Mouse (Mus musculus) cerebellum, adult 11-12 months (tissue): ENCODE data around the gene D10Wsu102e.
"Not testable (repeated sequence)": the region's sequence is repeated elsewhere in the genome, so short reads cannot be mapped to it uniquely, and the experiment has no call there.

Source experiments
- DNase-seq: peaks from one replicate; pipeline ENCODE4 v3.0.0; 2022

Gene D10Wsu102e

DNA sequence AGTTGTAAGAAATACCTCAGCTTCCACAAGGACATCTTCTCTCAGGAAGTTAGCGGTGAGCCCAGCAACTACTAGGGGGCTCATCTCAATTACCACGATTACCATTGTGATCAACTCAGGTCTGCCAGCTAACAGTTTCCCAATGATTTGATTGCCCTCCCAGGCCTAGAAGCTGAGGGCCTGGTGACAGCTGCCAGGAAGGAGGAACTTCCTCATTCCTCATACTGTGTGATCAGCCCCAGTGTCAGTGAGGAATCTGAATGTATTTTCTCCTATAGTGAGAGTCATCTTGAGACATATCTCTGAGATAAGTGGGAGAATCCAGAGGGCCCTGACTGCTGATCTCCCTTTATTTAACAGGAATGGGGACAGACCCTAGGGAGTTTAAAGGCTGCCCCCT, 37.3 kb downstream of the D10Wsu102e start:
- no peak for DNase-seq

DNA sequence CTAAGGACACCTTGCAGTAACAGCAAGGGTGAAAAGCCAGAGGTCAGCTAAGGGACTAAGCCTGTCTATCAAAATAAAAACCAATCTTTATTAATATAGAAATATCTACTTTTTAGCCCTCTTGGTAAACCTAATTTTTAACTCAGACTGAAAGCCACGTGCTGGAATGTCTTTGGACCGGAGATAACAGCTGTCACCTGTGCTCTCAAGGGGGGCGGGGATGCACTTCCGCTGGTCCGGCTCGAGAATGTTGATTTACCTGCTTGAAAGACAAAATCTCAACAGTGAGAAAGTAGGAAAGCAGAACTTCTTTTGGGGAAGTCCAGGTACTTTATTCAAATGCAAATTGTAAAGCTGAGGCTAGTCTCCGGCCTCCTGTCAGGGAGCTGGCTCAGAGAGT, 40.9 kb downstream of the D10Wsu102e start:
- not testable (repeated sequence) for DNase-seq

DNA sequence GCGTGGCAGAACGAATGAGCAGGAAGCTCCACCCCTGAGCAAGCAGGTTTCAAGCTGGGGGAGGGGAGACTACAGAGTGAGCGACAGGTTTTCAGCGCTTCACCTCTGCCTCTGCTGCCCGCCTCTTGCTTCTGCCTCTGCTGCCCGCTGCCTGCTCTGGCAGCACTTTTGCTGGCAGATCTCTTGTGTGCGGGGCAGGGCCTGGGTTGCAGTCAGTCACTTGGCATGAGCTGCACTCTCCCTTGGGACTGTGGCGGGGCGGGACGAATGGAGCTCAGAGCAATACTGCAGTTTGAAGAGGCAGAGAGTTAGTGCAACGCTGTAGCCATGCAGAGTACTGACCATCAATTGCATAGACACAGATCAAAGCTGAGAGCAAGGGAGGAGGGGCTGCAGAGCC, 45.0 kb downstream of the D10Wsu102e start:
- DNase-seq = no peak

DNA sequence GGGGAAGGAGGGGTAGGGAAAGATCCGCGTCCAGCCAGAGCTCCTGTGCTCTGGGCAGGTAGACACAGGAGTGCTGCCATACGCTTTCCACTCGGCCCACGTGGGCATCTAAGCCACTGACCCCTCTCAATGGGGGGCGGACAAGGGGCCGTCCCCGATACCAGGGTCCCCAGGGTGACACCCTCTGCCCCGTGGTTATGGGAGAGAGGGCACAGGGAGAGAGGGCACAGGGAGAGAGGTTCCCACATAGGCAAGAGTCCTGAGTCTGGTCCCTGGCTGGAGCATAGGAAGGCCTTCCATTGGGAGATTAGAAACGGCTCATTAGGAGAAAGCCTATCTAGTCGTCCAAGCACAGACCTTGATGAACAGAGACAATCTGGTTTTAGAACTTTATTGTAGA, 45.7 kb downstream of the D10Wsu102e start:
- DNase-seq = no peak

DNA sequence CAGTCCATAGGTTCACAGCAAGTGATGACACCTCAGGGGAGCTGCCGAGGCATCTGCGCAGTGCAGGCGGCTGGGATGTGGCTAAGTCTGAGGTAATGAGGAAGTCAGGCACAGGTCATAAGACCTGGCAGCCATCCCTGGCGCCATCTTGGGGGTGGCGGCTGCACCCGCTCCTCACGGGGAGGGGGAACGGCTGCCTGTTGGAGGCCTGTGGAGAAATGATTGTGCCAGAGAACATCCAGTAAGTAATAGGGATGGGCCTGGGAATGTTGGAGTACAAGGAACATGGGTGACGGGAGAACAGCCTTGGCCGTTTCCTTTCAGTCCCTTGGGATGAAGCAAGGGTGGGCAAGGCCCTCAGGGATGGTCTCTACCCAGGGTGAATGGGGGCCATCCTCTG, 47.1 kb downstream of the D10Wsu102e start:
- DNase-seq = no peak

DNA sequence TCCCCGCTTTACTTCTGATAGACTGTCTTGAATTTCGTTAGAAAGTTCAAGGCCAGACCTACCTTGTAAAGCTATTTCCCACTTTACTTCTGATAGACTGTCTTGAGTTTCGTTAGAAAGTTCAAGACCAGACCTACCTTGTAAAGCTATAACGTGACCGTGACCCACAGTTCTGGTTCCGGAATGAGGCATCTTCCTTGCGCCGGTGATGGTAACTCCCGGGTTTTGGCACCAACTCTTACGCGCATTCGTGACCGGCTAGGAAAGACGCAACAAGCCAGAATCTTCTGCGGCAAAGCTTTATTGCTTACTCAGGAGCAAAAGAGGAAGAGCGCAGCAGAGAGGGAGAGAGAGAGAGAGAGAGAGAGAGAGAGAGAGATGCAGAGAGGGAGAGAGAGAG, 58.4 kb downstream of the D10Wsu102e start:
- DNase-seq = not testable (repeated sequence)

DNA sequence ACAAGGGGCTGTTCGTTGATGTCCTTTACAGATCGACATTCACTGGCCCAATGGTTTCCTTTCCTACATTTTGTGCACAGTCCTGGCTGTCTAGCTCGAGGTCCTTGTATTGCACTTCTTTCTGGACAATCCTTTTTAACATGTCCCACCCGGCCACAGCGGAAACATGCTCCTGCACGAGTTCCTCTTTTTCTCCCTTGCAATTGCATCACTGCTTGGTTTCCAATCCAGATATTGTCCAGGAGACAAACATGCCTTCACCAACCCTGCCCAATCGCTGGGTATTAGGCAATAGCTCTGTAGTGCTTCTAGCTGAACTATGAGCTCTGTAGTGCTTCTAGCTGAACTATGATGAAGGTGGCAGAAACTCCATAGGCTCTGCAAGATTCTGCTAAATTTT, 88.6 kb downstream of the D10Wsu102e start:
- no peak for DNase-seq

DNA sequence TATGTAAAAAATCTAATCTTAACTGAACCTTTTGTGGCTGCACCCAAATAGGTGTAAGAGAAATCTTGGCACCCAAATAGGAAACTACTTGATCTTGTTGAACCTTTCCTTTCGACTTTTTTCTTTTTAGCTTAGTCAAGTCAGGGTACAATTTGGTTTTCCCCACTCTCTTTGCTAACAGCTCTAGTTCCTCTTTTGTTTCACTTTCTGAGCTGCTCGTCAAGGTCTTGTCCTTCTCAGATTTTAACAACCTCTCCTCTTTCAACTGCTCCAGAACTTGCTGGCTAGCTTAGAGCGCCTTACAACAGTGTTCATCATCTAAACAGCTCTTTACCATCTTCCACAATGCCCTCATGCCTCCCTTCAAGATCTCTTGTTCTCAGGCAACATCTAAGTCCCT, 97.5 kb downstream of the D10Wsu102e start:
- no peak for DNase-seq

DNA sequence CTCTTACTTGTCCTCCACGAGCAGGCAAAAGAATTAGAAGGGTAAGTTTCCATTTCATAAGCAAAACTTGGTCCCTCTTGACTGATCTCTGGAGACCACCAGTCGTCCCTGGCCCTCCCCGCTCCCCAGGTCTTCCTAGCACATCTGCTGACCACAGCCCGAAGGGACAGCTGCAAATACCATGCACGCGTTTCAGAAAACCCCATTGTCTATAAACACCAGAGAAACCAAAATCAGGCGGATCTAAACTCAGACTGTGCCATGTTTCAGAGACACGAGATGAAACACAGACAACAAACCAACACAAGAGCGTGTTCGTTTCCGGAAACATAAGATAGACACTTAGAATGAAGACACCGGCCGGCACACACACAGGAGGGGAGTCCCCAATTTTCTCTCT, 115.2 kb downstream of the D10Wsu102e start:
- DNase-seq = no peak

DNA sequence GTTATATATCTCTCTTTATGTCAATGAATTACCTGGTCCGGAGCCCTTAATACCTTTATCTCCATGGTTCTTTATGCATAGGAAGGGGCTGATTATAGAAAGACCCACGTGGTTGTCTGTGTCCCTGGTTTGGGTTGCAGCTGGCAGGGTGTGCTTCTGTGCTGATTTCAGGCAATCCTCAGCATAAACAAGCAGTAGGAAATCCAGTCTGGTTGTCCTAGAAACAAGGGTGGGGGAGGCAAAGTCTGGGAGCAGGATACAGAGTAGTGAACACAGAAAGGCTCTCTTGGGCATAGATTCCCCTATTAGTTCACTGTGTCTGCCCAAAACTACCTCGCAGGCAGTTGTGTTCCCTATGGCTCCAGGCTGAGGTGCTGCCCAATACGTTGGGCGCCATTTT, 117.3 kb downstream of the D10Wsu102e start:
- no peak for DNase-seq

DNA sequence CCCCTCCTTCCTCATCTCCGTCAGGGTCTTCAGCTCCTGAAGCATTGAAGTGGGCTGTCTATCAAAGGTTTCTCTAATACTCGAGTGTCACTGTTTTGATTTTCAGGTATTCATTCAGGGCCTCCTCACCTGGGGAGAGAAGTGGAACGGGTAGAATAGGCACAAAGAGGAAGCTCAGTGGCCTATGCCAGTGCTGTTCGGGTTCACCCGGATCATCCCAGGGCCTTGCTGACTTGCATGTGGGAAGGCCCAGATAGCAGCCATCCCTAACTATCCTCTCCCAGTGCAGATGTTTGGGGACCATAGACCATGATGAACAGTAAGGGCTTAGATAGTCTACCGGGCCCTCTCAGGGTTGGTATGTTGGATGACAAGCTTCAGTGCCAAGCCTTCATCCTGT, 130.5 kb downstream of the D10Wsu102e start:
- DNase-seq = no peak

DNA sequence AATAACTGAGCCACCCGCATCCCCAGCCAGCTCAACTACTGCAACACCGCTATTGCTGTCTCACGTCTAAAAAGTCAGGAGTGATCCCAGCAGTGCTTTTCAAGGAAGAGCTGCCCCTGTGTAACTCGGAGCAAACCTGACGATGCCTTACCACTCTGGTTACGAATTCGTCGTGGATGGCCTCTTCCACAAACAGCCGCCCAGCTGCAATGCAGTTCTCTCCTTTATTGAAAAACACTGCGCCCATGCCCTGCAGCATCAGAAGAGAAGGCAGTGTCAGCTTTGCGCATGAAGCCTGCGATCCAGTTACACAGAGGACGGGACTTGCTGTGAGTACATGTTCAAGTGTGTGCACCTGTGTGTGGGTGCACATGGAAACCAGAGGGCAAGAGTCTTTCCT, 137.3 kb downstream of the D10Wsu102e start:
- DNase-seq = no peak

DNA sequence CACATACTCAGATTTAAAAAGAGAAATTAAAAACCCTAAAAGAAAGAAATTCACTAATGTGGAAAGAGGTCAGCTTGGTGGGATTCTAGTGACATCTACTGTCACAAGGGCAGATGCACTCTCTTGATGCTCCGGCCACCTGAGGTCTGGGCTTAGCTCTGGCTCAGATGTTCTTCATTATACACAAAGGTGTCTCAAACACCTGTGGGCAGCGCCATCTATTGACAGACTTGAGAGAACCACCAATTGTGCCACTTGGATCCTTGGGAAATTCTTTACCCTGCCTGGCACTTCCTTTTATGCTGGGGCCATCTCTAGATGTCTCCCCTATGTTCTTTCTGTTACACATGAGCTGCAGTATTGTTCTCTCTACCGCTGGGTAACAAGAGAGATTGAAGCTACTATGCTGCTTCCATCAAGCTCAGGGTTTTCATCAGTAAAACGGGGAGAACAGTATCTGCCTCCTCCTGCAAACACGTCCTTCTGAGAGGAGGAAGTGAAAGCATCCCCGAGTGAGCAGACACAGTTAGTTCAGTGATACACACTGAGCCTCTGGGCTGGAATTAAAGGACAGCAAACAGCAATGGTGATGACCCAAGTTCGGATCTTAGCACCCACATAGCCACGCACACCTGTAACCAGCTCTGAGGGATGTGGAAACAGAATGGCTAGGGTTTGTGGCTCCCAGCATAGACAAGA, 149.1 kb downstream of the D10Wsu102e start:
- DNase-seq = no peak

DNA sequence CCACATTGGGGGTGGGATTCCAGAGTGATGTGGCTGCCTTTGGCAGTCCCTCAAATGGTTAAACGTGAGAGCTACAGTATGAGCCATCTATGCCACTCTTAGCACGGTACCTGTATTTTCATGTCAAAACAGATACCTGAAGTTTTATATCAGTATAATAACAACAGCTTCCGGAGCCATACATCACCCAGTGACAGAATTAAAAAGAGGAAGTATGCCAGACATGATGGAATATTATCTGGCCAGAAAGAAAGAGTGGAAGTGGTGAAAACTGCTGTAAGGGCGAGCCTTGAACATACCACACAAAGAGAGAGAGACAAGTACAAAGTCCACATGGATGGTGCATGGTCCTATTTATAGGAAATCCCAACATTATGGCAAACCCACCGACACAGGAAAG, 151.3 kb downstream of the D10Wsu102e start:
- DNase-seq = no peak

DNA sequence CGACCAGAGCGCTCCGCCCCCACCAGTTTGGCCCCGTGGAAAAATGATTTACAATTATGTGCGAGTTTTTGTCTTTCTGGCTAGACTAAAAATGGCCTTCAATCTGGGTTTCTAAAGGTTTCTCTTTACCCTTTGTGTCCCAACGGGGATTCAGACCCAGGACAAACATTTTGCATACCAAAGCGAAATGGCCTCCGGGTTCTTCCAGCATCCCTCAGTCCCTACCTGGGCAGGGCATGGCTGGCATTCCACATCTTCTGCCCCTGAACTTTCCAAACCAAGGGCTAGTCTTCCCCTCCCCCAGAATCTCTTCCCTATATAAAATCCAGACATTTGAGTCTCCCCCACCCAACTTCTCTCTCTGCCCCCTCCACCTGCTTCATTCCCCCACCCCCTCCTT, 153.7 kb downstream of the D10Wsu102e start:
- no peak for DNase-seq

DNA sequence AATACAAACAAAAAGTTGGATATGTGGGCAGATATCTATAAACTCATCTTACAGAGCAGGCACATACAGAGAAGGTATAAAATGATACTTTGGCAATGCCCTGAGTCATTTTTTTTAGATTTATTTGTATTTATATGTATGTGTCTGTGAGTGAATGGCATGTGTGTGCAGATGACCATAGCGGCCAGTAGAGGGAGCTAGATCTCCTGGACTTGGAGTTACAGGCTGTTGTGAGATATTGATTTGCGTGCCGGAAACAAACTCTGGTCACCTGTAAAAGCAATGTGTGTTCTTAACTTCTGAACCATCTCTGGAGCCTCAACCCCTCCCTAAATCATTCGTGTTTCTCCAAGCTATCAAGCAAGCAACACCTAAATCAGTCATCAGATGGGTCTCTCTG, 161.0 kb downstream of the D10Wsu102e start:
- no peak for DNase-seq

DNA sequence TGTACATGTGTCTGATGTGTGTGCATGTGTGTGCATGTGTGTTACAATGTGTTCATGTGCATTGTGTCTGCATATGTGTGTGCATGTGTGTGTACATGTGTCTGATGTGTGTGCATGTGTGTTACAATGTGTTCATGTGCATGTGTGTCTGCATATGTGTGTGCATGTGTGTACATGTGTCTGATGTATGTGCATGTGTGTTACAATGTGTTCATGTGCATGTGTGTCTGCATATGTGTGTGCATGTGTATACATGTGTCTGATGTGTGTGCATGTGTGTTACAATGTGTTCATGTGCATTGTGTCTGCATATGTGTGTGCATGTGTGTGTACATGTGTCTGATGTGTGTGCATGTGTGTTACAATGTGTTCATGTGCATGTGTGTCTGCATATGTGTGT, 164.2 kb downstream of the D10Wsu102e start:
- DNase-seq = not testable (repeated sequence)

DNA sequence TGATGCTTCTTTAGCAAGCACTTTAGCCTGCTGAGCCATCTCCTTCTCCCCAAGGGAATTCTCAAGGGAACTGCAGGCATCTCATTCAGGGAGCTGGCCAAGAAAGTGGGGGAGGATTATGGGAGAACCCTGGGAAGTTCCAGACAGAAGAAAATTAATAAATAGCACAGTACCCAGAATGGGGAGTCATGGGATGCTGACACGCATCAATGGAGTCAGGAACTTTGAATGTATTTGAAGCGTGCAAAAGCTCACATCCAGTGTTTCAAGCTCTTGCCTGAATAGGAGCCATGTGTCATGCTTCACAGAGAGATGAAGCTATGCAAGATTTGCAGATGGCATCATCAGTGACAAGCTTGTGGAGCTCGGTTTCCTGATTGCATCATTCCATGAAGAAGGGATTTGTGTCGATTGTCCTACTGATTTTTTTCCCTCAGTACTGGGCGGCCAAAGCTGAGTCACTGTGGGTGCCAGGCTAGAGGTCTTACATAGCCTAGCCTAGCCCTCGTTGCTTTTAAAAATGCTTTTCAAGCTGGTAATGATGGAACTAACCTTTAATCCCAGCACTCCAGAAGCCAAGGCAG, 170.5 kb downstream of the D10Wsu102e start:
- no peak for DNase-seq

DNA sequence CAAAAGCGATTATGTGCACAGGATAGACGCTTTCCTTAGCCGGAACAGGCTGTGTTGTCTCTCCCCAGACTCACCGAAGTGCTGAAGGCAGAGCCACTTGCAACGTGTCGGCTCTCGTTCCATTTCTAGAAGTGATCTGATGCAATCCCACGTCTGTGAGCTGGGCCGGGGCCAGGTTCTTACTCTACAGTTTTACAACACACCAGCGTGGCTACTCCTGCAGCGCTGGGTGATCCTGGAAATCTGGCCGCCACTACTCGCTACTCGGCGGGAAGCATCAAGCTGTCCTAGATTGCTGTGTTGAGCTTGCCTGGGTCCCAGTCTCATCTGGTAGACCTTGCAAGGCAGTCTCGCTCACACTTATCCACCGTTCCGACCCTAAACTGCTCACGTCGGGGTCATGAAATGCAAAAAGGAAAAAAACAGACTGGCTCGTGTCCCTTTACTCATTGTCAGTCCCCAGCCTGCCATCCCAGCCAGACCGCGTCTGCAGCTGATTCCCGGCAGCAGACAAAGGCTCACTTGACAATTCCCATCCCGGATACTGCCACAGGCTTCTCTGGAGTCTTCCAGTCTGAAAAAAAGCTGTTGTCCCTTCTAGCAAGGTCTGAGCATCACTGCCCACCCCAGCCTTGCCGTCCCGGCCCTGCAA, 173.4 kb downstream of the D10Wsu102e start:
- peak; percentile 56 for DNase-seq

DNA sequence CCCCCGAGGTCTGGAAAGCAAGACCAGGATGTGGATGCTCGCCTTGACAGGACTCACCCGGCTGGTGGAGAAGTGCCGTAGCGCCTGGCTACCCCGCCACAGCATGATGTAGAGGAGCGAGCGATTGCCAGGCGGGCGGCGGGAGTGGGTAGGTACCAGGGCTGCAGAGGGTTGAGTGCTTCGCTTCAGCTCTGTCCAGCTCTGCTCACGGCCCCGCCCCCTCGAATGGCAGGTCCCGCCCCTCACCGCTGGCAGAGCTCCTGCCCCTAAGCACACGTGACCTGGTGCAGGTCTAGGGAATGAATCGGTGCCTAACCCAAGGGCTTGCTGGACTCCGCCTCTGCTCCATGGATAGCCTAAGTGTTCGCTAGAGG, 173.9 kb downstream of the D10Wsu102e start, which contains the start of gene Aldh1l2:
TSS of gene Aldh1l2 (minus strand) at position 231 of the 374 bp plus-strand sequence.
- peak; percentile 87 for DNase-seq

DNA sequence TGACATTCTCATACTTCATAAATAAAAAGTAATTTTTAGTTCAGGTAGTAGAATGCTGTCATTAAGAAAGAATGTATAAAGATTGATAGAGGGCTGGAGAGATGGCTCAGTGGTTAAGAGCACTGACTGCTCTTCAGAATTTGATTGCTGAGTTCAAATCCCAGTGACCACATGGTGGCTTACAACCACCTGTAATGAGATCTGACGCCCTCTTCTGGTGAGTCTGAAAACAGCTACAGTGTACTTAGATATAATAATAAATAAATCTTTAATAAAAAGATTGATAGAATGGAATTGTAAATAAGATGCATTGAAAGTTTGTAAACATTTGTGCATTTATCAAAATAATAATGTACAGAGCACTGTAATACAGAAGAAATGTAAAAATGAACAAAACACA, 176.4 kb downstream of the D10Wsu102e start:
- no peak for DNase-seq
